Mouse (Mus musculus): ENCODE measurements around the gene Gpr179.

DNA sequence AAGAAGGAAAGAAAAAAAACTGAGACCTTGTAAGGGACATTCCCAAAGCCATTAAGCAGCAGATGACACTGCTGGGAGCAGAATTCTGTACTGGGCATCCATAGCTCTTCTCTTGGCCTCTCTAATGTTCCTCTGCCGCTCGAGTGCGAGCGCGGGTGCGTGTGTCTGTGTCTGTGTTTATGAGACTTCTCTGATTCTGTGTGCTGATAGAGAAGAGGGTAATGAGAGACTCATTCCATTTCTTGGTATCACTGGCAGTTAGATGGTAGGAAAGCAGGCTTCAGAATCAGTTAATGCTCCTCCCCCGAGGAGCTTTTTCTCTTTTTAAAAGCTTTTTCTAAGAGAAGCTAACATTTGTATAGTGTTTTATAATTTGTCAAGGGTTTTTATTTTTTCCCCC lies 3.4 kb upstream of the Gpr179 start:
- TF ChIP-seq CTCF (IDR thresholded peaks at IDR 0.05; ENCODE audit: extremely low read depth, insufficient read depth, low read length) (no peak), POLR2A (IDR thresholded peaks at IDR 0.05; ENCODE audit: extremely low read depth, insufficient read depth, low read length) (no peak)
